Comparison of ENCODE assay signal across 1 mouse cellular context in genomic region chr6:71757039-71757894, GRCm38 (mm10).
TF ChIP-seq lines count a peak whose summit lies in the region.

No protein-coding gene starts in this region.

TF ChIP-seq in CH12.LX, 34 proteins besides CTCF, POLR2A, EP300 and RAD21 (continued from another document):
- no peak for TF ChIP-seq GABPA (IDR thresholded peaks at IDR 0.05; ENCODE audit: insufficient replicate concordance, low read depth, low read length)
- TF ChIP-seq UBTF (IDR thresholded peaks at IDR 0.05; ENCODE audit: low read depth, low read length) = no peak
- no peak for TF ChIP-seq ZKSCAN1 (IDR thresholded peaks at IDR 0.05; ENCODE audit: borderline replicate concordance, low read depth, low read length)
- no peak for TF ChIP-seq HCFC1 (IDR thresholded peaks at IDR 0.05; ENCODE audit: low read depth, low read length)
- no peak for TF ChIP-seq TCF12 (IDR thresholded peaks at IDR 0.05; ENCODE audit: low read depth, low read length)
- TF ChIP-seq MEF2A (IDR thresholded peaks at IDR 0.05; ENCODE audit: borderline replicate concordance, low read depth, low read length) = no peak
- TF ChIP-seq ZNF384 (IDR thresholded peaks at IDR 0.05; ENCODE audit: low read depth, low read length) = no peak
